Mouse (Mus musculus): ENCODE data around the gene Oaz1. TPM values are rescaled to one million over a fixed set of nuclear protein-coding genes. Genes with fewer than 3 reads are reported as not detected.
"Not testable (repeated sequence)": the region's sequence is repeated elsewhere in the genome, so short reads cannot be mapped to it uniquely, and the experiment has no call there.

Oaz1 gene
- polyA plus RNA-seq, 1 experiment from 2014 or later, result 1,272 TPM

GRCm38 (mm10) chr10:80808099-80808984, 18.1 kb upstream of the Oaz1 start:
- H3K4me2 ChIP-seq (ENCODE audit: low read length), result peak overlapping the region; percentile 43
- peaks cover 22% of the 10 kb centered on the region for H3K4me1 ChIP-seq (ENCODE audit: control insufficient read depth, insufficient read depth, low read depth, low read length)
- 15% methylated on average over 40 of the region's 40 CpGs for WGBS
- no peaks in the 10 kb centered on the region for H3K9me3 ChIP-seq (ENCODE audit: control insufficient read depth, low read length)
- H3K36me3 ChIP-seq (ENCODE audit: control insufficient read depth, insufficient read depth, low read length), result peaks cover 19% of the 10 kb centered on the region
- H3K9ac ChIP-seq (ENCODE audit: low read depth, low read length), result peak overlapping the region; percentile 43
- H3K4me3 ChIP-seq (ENCODE audit: low read length), result peak overlapping the region; percentile 17; the same call in 1 of the 2 replicates
- H3K27me3 ChIP-seq (replicated peaks; ENCODE audit: control insufficient read depth, insufficient read depth, low read length), result peaks cover 19% of the 10 kb centered on the region
- no peak for ATAC-seq
- no peak overlapping the region for H3K27ac ChIP-seq (ENCODE audit: low read depth, low read length)

- Histone ChIP-seq H3K36me3 (ENCODE audit: control insufficient read depth, insufficient read depth, low read length) (peaks cover 12% of the 10 kb centered on the region), H3K9me3 (ENCODE audit: control insufficient read depth, low read length) (no peaks in the 10 kb centered on the region), H3K9ac (ENCODE audit: low read depth, low read length) (peak overlapping the region; percentile 43), H3K4me2 (ENCODE audit: low read length) (peak overlapping the region; percentile 43), H3K27me3 (replicated peaks; ENCODE audit: control insufficient read depth, insufficient read depth, low read length) (peaks cover 19% of the 10 kb centered on the region), H3K4me1 (ENCODE audit: control insufficient read depth, insufficient read depth, low read depth, low read length) (peaks cover 22% of the 10 kb centered on the region), H3K4me3 (ENCODE audit: low read length) (peak overlapping the region; percentile 17; the same call in 1 of the 2 replicates), H3K27ac (ENCODE audit: low read depth, low read length) (no peak overlapping the region)
- 8% methylated on average over 16 of the region's 18 CpGs for WGBS
- ATAC-seq, result no peak
Observed at GRCm38 (mm10) chr10:80808985-80809632, 17.3 kb upstream of the Oaz1 start.

- Histone ChIP-seq H3K4me1 (ENCODE audit: control insufficient read depth, insufficient read depth, low read depth, low read length) (peaks cover 22% of the 10 kb centered on the region), H3K4me3 (ENCODE audit: low read length) (peak overlapping the region; percentile 3; the same call in 1 of the 2 replicates), H3K4me2 (ENCODE audit: low read length) (peak overlapping the region; percentile 21), H3K9me3 (ENCODE audit: control insufficient read depth, low read length) (no peaks in the 10 kb centered on the region), H3K27me3 (replicated peaks; ENCODE audit: control insufficient read depth, insufficient read depth, low read length) (peaks cover 18% of the 10 kb centered on the region), H3K27ac (ENCODE audit: low read depth, low read length) (no peak overlapping the region), H3K36me3 (ENCODE audit: control insufficient read depth, insufficient read depth, low read length) (peaks cover 2% of the 10 kb centered on the region; the same call in 1 of the 2 replicates), H3K9ac (ENCODE audit: low read depth, low read length) (0 out of 2 replicates have a peak overlapping the region, but pooled peaks have one; percentile 27)
- no peak for ATAC-seq
- 6% methylated on average over 20 of the region's 20 CpGs for WGBS
Observed at GRCm38 (mm10) chr10:80810084-80810483, 16.4 kb upstream of the Oaz1 start.

GRCm38 (mm10) chr10:80812391-80813041, 13.9 kb upstream of the Oaz1 start:
- no peaks in the 10 kb centered on the region for H3K9me3 ChIP-seq (ENCODE audit: control insufficient read depth, low read length)
- H3K27ac ChIP-seq (ENCODE audit: low read depth, low read length), result no peak overlapping the region
- peaks cover 7% of the 10 kb centered on the region; the same call in 1 of the 2 replicates for H3K4me1 ChIP-seq (ENCODE audit: control insufficient read depth, insufficient read depth, low read depth, low read length)
- no peak overlapping the region for H3K4me3 ChIP-seq (ENCODE audit: low read length)
- H3K36me3 ChIP-seq (ENCODE audit: control insufficient read depth, insufficient read depth, low read length), result no peaks in the 10 kb centered on the region
- no peak overlapping the region for H3K4me2 ChIP-seq (ENCODE audit: low read length)
- no peak for ATAC-seq
- WGBS, result 63% methylated on average over 5 of the region's 5 CpGs
- H3K27me3 ChIP-seq (replicated peaks; ENCODE audit: control insufficient read depth, insufficient read depth, low read length), result peaks cover 16% of the 10 kb centered on the region
- H3K9ac ChIP-seq (ENCODE audit: low read depth, low read length), result no peak overlapping the region; the same call in 1 of the 2 replicates

- no peak within 1 kb of the TSS; the same call in 1 of the 2 replicates for H3K9ac ChIP-seq (ENCODE audit: low read depth, low read length)
- WGBS, result 74% methylated on average over 4 of the region's 4 CpGs
- peaks cover 6% of the 10 kb centered on the region; the same call in 1 of the 2 replicates for H3K4me1 ChIP-seq (ENCODE audit: control insufficient read depth, insufficient read depth, low read depth, low read length)
Observed at GRCm38 (mm10) chr10:80813366-80813765, 13.1 kb upstream of the Oaz1 start, which contains the start of gene Jsrp1. Jsrp1 (minus strand) TSS chr10:80813498.

GRCm38 (mm10) chr10:80814800-80815199, 11.7 kb upstream of the Oaz1 start:
- WGBS, result 65% methylated on average over 7 of the region's 7 CpGs
- Histone ChIP-seq H3K4me1 (ENCODE audit: control insufficient read depth, insufficient read depth, low read depth, low read length) (no peaks in the 10 kb centered on the region; the same call in 1 of the 2 replicates), H3K27ac (ENCODE audit: low read depth, low read length) (no peak overlapping the region), H3K4me3 (ENCODE audit: low read length) (no peak overlapping the region), H3K36me3 (ENCODE audit: control insufficient read depth, insufficient read depth, low read length) (no peaks in the 10 kb centered on the region), H3K4me2 (ENCODE audit: low read length) (no peak overlapping the region), H3K27me3 (replicated peaks; ENCODE audit: control insufficient read depth, insufficient read depth, low read length) (peaks cover 7% of the 10 kb centered on the region), H3K9me3 (ENCODE audit: control insufficient read depth, low read length) (no peaks in the 10 kb centered on the region), H3K9ac (ENCODE audit: low read depth, low read length) (no peak overlapping the region)
- no peak for ATAC-seq

More at GRCm38 (mm10) chr10:80813366-80813765, 13.1 kb upstream of the Oaz1 start, which contains the start of gene Jsrp1:
- peaks cover 16% of the 10 kb centered on the region for H3K27me3 ChIP-seq (replicated peaks; ENCODE audit: control insufficient read depth, insufficient read depth, low read length)
- no peaks in the 10 kb centered on the region for H3K36me3 ChIP-seq (ENCODE audit: control insufficient read depth, insufficient read depth, low read length)
- no peak within 1 kb of the TSS for H3K27ac ChIP-seq (ENCODE audit: low read depth, low read length)
- no peak within 1 kb of the TSS for H3K4me2 ChIP-seq (ENCODE audit: low read length)
- ATAC-seq, result no peak
- no peaks in the 10 kb centered on the region for H3K9me3 ChIP-seq (ENCODE audit: control insufficient read depth, low read length)
- H3K4me3 ChIP-seq (ENCODE audit: low read length), result no peak within 1 kb of the TSS

GRCm38 (mm10) chr10:80816303-80816702, 10.2 kb upstream of the Oaz1 start:
- WGBS, result 76% methylated on average over 3 of the region's 3 CpGs
- not testable (repeated sequence) for H3K4me1 ChIP-seq (ENCODE audit: control insufficient read depth, insufficient read depth, low read depth, low read length); H3K4me2 ChIP-seq (ENCODE audit: low read length); H3K9me3 ChIP-seq (ENCODE audit: control insufficient read depth, low read length); H3K27ac ChIP-seq (ENCODE audit: low read depth, low read length); H3K27me3 ChIP-seq (replicated peaks; ENCODE audit: control insufficient read depth, insufficient read depth, low read length); ATAC-seq; H3K9ac ChIP-seq (ENCODE audit: low read depth, low read length); H3K36me3 ChIP-seq (ENCODE audit: control insufficient read depth, insufficient read depth, low read length); H3K4me3 ChIP-seq (ENCODE audit: low read length)

GRCm38 (mm10) chr10:80817164-80817563, 9.3 kb upstream of the Oaz1 start:
- no peak for ATAC-seq
- Histone ChIP-seq H3K27ac (ENCODE audit: low read depth, low read length) (no peak overlapping the region), H3K9ac (ENCODE audit: low read depth, low read length) (no peak overlapping the region), H3K4me3 (ENCODE audit: low read length) (no peak overlapping the region), H3K27me3 (replicated peaks; ENCODE audit: control insufficient read depth, insufficient read depth, low read length) (no peaks in the 10 kb centered on the region), H3K9me3 (ENCODE audit: control insufficient read depth, low read length) (no peaks in the 10 kb centered on the region), H3K4me1 (ENCODE audit: control insufficient read depth, insufficient read depth, low read depth, low read length) (no peaks in the 10 kb centered on the region), H3K4me2 (ENCODE audit: low read length) (no peak overlapping the region), H3K36me3 (ENCODE audit: control insufficient read depth, insufficient read depth, low read length) (no peaks in the 10 kb centered on the region)
- 78% methylated on average over 2 of the region's 2 CpGs for WGBS

Measured in hindbrain, embryonic 16.5 days (tissue).